In the genomic region with DNA sequence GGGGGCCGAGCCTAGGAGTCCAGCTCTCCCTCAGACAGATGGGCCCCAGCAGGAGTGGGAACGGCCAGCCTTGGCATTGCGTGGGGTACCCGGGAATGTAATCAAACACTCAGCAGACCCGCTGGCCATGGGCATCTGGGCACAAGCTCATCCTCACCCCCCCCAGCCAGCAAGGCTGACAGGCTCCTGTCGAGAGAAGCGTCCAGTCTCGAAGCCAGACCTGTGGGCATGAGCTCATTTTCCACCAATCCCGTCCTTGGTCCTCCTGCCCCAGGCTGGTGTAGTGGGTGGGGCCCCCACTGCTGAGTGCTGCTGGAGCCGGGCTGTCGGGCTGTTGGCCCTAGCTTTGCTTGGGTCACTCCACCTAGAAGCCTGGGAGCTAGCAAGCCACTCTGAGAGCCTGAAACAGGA, we compare ENCODE assay signal across 14 mouse cellular contexts. TPM values are rescaled to one million over a fixed set of nuclear protein-coding genes. Genes with fewer than 3 reads are reported as not detected.
DNase-seq lines count a peak whose midpoint lies in the region; ATAC-seq and TF ChIP-seq lines count a peak whose summit lies in the region.
"Had no signal": no experiment of that assay in that cellular context is flagged by ENCODE, and none has a peak within 500 bp of the region (broad histone marks: within the 10 kb centered on the region; RNA-seq: fewer than 3 reads in every experiment).

No protein-coding gene starts in this region.

- DNase-seq in kidney, postnatal 14 days, result peak; percentile 7
- DNase-seq in kidney, adult 8-10 months, result no peak
- DNase-seq in cerebellum, adult 2 months, result peak; percentile 99
- peak; percentile 23 for DNase-seq in lung, postnatal 25 days (ENCODE audit: low spot score)
- no peak for DNase-seq in Muller cell, postnatal 12 days (ENCODE audit: inconsistent ontology term)
- DNase-seq in urinary bladder, postnatal 4 days (ENCODE audit: low spot score in 2 of 2), result no peak
- DNase-seq: adrenal gland, postnatal 36 days; thymus, postnatal 4 days had no signal

- no peak for TF ChIP-seq CTCF in cerebellum, adult 2 months (IDR thresholded peaks at IDR 0.05; ENCODE audit: borderline replicate concordance, insufficient read depth, low read depth, low read length)

- WGBS in cerebellum, adult 2 months, result 5% methylated on average over 11 of the region's 11 CpGs

- peak; percentile 69; the same call in 1 of the 2 replicates for TF ChIP-seq POLR2A in cerebellum, adult 2 months (IDR thresholded peaks at IDR 0.05; ENCODE audit: borderline replicate concordance, insufficient read depth, low read length)

- ATAC-seq in cerebellum, adult (ENCODE audit: insufficient number of reproducible peaks, low FRiP score, low TSS enrichment), result peak; percentile 95
- ATAC-seq: forebrain, embryonic 13.5 days had no signal

- peak overlapping the region; percentile 74 for H3K27ac ChIP-seq in cerebellum, adult 2 months (ENCODE audit: insufficient read depth, low read length)
- H3K27ac ChIP-seq: embryonic facial prominence, embryonic 15.5 days; forebrain, embryonic 13.5 days; heart, embryonic 13.5 days; hindbrain, embryonic 12.5 days had no signal

- H3K4me1 ChIP-seq in cerebellum, adult 2 months (ENCODE audit: control insufficient read depth, insufficient read depth, low read length), result peaks cover 56% of the 10 kb centered on the region
- H3K4me1 ChIP-seq: forebrain, embryonic 13.5 days; heart, embryonic 13.5 days; hindbrain, embryonic 12.5 days had no signal

- no peak overlapping the region for H3K4me3 ChIP-seq in cerebellum, adult 2 months (replicated peaks; ENCODE audit: insufficient read depth, low read depth, low read length)
- H3K4me3 ChIP-seq: embryonic facial prominence, embryonic 15.5 days; forebrain, embryonic 13.5 days; heart, embryonic 13.5 days; hindbrain, embryonic 12.5 days had no signal

- no peaks in the 10 kb centered on the region for H3K27me3 ChIP-seq in cerebellum, adult 2 months (ENCODE audit: control insufficient read depth, insufficient read depth, low read length)
- H3K27me3 ChIP-seq: embryonic facial prominence, embryonic 15.5 days; forebrain, embryonic 13.5 days; heart, embryonic 13.5 days; hindbrain, embryonic 12.5 days had no signal

RNA-seq across cellular contexts. Expression of gene Fat2, which starts 5.6 kb away (rescaled TPM):
- polyA plus RNA-seq in cerebellum, adult 2 months (2012; rRNA removed), result 86.7 and 104 TPM in 2 replicates
- polyA plus RNA-seq: forebrain, embryonic 13.5 days; liver, adult 2 months had no signal

Comparison
In these comparisons a context has a peak if more than half of its experiments do, and no peak if none do; other contexts are left out.
1. DNase-seq: peak in kidney, postnatal 14 days (single experiment), cerebellum, adult 2 months (2 of 2) and lung, postnatal 25 days (single experiment); none in kidney, adult 8-10 months (0 of 2), Muller cell, postnatal 12 days (single experiment) and urinary bladder, postnatal 4 days (0 of 2).